Mouse (Mus musculus) lung, postnatal 0 days (tissue): Measurements from ENCODE around the gene Asb3. TPM values are rescaled to one million over a fixed set of nuclear protein-coding genes. Genes with fewer than 3 reads are reported as not detected.

Experiments used
- ATAC-seq: fragments of 200-750 bp; cut with Nextera tagmentation; 2 replicates; pipeline ENCODE4 v1.8.0; 2017; ENCODE audit warnings: moderate library complexity
- DNase-seq: peaks from one replicate; pipeline ENCODE4 v3.0.0-alpha.2; 2016; ENCODE audit warnings: low spot score
- H3K27ac ChIP-seq: fragments of 300-500 bp; sonication (generic); 2 replicates; pipeline ENCODE4 v1.5.1; 2014; ENCODE audit warnings: antibody characterized with exemption, mild to moderate bottlenecking, low read length, mixed read lengths
- H3K27me3 ChIP-seq: fragments of 300-500 bp; sonication (generic); replicated peaks from 2 replicates; pipeline ENCODE4 v1.6.1; 2014; ENCODE audit warnings: low read length, mixed read lengths; ENCODE audit not compliant: insufficient read depth
- H3K36me3 ChIP-seq: fragments of 300-500 bp; sonication (generic); 2 replicates; pipeline ENCODE4 v1.6.1; 2014; ENCODE audit warnings: low read length, mixed read lengths; ENCODE audit not compliant: insufficient read depth
- H3K4me1 ChIP-seq: fragments of 300-500 bp; sonication (generic); 2 replicates; pipeline ENCODE4 v1.6.1; 2014; ENCODE audit warnings: antibody characterized with exemption, low read depth, low read length, mixed read lengths; ENCODE audit not compliant: insufficient read depth
- H3K4me2 ChIP-seq: fragments of 300-500 bp; sonication (generic); replicated peaks from 2 replicates; pipeline ENCODE4 v1.6.1; 2014; ENCODE audit warnings: low read depth, mild to moderate bottlenecking, low read length, moderate library complexity, mixed read lengths
- H3K4me3 ChIP-seq: fragments of 300-500 bp; sonication (generic); 2 replicates; pipeline ENCODE4 v1.5.1; 2014; ENCODE audit warnings: low read depth, low read length
- H3K9ac ChIP-seq: fragments of 300-500 bp; sonication (generic); replicated peaks from 2 replicates; pipeline ENCODE4 v1.6.1; 2014; ENCODE audit warnings: low read depth, mild to moderate bottlenecking
- H3K9me3 ChIP-seq: fragments of 300-500 bp; sonication (generic); 2 replicates; pipeline ENCODE4 v1.6.1; 2016; ENCODE audit warnings: low read length, mixed read lengths
- CTCF ChIP-seq: IDR thresholded peaks from 2 replicates; pipeline ENCODE4 v1.5.1; 2016; ENCODE audit warnings: antibody characterized with exemption, mild to moderate bottlenecking
- EP300 ChIP-seq: IDR thresholded peaks from 2 replicates; pipeline ENCODE4 v1.6.1; 2016; ENCODE audit warnings: antibody characterized with exemption, mild to moderate bottlenecking, control low read depth
- WGBS: fragments of 180-500 bp; shearing (Covaris S2); extraction: QIAGEN DNeasy Blood & Tissue Kit; methylation state at CpG from one replicate; pipeline ENCODE4 v1.1.7; 2014; 5-methylcytosine and 5-hydroxymethylcytosine counted together
- polyA plus RNA-seq: library from polyadenylated mRNA; unstranded; fragments of >200 nt; fragmentation: Nextera tagmentation; extraction: Ambion mirVana; gene quantifications from 2 replicates; pipeline ENCODE4 v1.2.1, GENCODE M21; 2015

Asb3 gene
- polyA plus RNA-seq, 1 experiment from 2014 or later, result 17.4 TPM

- Histone ChIP-seq H3K4me2 (no peak overlapping the region), H3K9ac (no peak overlapping the region), H3K36me3 (no peaks in the 10 kb centered on the region), H3K27ac (no peak overlapping the region), H3K4me1 (no peaks in the 10 kb centered on the region), H3K27me3 (no peaks in the 10 kb centered on the region), H3K9me3 (no peaks in the 10 kb centered on the region), H3K4me3 (no peak overlapping the region)
- TF ChIP-seq EP300 (no peak), CTCF (no peak)
- DNase-seq (no peak), ATAC-seq (no peak)
Observed at GRCm38 (mm10) chr11:30899312-30899711, 14.1 kb downstream of the Asb3 start.

- DNase-seq (no peak), ATAC-seq (no peak)
- Histone ChIP-seq H3K4me1 (no peaks in the 10 kb centered on the region), H3K36me3 (no peaks in the 10 kb centered on the region), H3K27me3 (no peaks in the 10 kb centered on the region), H3K9me3 (no peaks in the 10 kb centered on the region), H3K4me3 (no peak overlapping the region), H3K27ac (no peak overlapping the region), H3K4me2 (no peak overlapping the region), H3K9ac (no peak overlapping the region)
- no peak for TF ChIP-seq CTCF
- no peak for TF ChIP-seq EP300
- 91% methylated on average over 3 of the region's 3 CpGs for WGBS
Observed at GRCm38 (mm10) chr11:30912311-30912710, 27.1 kb downstream of the Asb3 start.

- Histone ChIP-seq H3K36me3 (0 out of 2 replicates have a peak, but pooled peaks cover 4% of the 10 kb centered on the region), H3K27me3 (no peaks in the 10 kb centered on the region), H3K4me3 (no peak overlapping the region), H3K9me3 (no peaks in the 10 kb centered on the region), H3K27ac (no peak overlapping the region), H3K9ac (no peak overlapping the region), H3K4me1 (no peaks in the 10 kb centered on the region), H3K4me2 (no peak overlapping the region)
- WGBS, result 78% methylated on average over 1 of the region's 1 CpGs
- DNase-seq (no peak), ATAC-seq (no peak)
- no peak for TF ChIP-seq CTCF
- no peak for TF ChIP-seq EP300
Observed at GRCm38 (mm10) chr11:30920641-30921040, 35.4 kb downstream of the Asb3 start.

- Histone ChIP-seq H3K4me3 (no peak overlapping the region), H3K9ac (no peak overlapping the region), H3K4me2 (no peak overlapping the region), H3K9me3 (no peaks in the 10 kb centered on the region), H3K27me3 (no peaks in the 10 kb centered on the region), H3K36me3 (0 out of 2 replicates have a peak, but pooled peaks cover 4% of the 10 kb centered on the region), H3K4me1 (no peaks in the 10 kb centered on the region), H3K27ac (no peak overlapping the region)
- no peak for TF ChIP-seq CTCF
- TF ChIP-seq EP300, result no peak
- ATAC-seq (no peak), DNase-seq (no peak)
- 98% methylated on average over 3 of the region's 3 CpGs for WGBS
Observed at GRCm38 (mm10) chr11:30923283-30923682, 38.1 kb downstream of the Asb3 start.

GRCm38 (mm10) chr11:30928079-30928478, 42.9 kb downstream of the Asb3 start:
- no peak overlapping the region for H3K9ac ChIP-seq
- DNase-seq (no peak), ATAC-seq (no peak)
- no peak overlapping the region for H3K4me3 ChIP-seq
- H3K4me1 ChIP-seq, result no peaks in the 10 kb centered on the region
- 0 out of 2 replicates have a peak, but pooled peaks cover 4% of the 10 kb centered on the region for H3K36me3 ChIP-seq
- TF ChIP-seq EP300 (no peak), CTCF (no peak)
- no peaks in the 10 kb centered on the region for H3K9me3 ChIP-seq
- H3K27me3 ChIP-seq, result no peaks in the 10 kb centered on the region
- H3K4me2 ChIP-seq, result no peak overlapping the region
- no peak overlapping the region for H3K27ac ChIP-seq

- H3K27me3 ChIP-seq, result no peaks in the 10 kb centered on the region
- no peak overlapping the region for H3K4me3 ChIP-seq
- H3K27ac ChIP-seq, result no peak overlapping the region
- H3K9me3 ChIP-seq, result no peaks in the 10 kb centered on the region
- ATAC-seq, result no peak
- no peak for TF ChIP-seq EP300
- TF ChIP-seq CTCF, result no peak
- H3K9ac ChIP-seq, result no peak overlapping the region
- 100% methylated on average over 1 of the region's 1 CpGs for WGBS
- 0 out of 2 replicates have a peak, but pooled peaks cover 4% of the 10 kb centered on the region for H3K36me3 ChIP-seq
- no peak overlapping the region for H3K4me2 ChIP-seq
- no peak for DNase-seq
- no peaks in the 10 kb centered on the region for H3K4me1 ChIP-seq
Observed at GRCm38 (mm10) chr11:30928498-30928897, 43.3 kb downstream of the Asb3 start.

GRCm38 (mm10) chr11:30943522-30943921, 58.3 kb downstream of the Asb3 start:
- H3K4me1 ChIP-seq, result no peaks in the 10 kb centered on the region
- H3K27me3 ChIP-seq, result no peaks in the 10 kb centered on the region
- H3K9ac ChIP-seq, result no peak overlapping the region
- no peak for TF ChIP-seq CTCF
- TF ChIP-seq EP300, result no peak
- H3K27ac ChIP-seq, result no peak overlapping the region
- H3K4me3 ChIP-seq, result no peak overlapping the region
- WGBS, result 93% methylated on average over 2 of the region's 2 CpGs
- H3K36me3 ChIP-seq, result peaks cover 35% of the 10 kb centered on the region
- ATAC-seq (no peak), DNase-seq (no peak)
- H3K9me3 ChIP-seq, result no peaks in the 10 kb centered on the region
- H3K4me2 ChIP-seq, result no peak overlapping the region
